Mouse (Mus musculus) liver, postnatal 0 days (tissue): ENCODE measurements around the gene Gm49630.
"Not testable (repeated sequence)": the region's sequence is repeated elsewhere in the genome, so short reads cannot be mapped to it uniquely, and the experiment has no call there.

ENCODE experiments used
- CTCF ChIP-seq: sonication (generic); IDR thresholded peaks from 2 replicates; pipeline ENCODE4 v1.5.1; 2016; ENCODE audit warnings: antibody characterized with exemption, low read depth
- EP300 ChIP-seq: IDR thresholded peaks from 2 replicates; pipeline ENCODE4 v1.6.1; 2016; ENCODE audit warnings: antibody characterized with exemption, low read depth, mild to moderate bottlenecking

GRCm38 (mm10) chr17:7388341-7388957 lies 16.7 kb upstream of the Gm49630 start:
- not testable (repeated sequence) for TF ChIP-seq CTCF, EP300
